Mouse (Mus musculus) MEL (cell line): ENCODE data around the gene Ifi211.
"Not testable (repeated sequence)": the region's sequence is repeated elsewhere in the genome, so short reads cannot be mapped to it uniquely, and the experiment has no call there.

Experiments used
- CHD2 ChIP-seq: IDR thresholded peaks from 2 replicates; pipeline ENCODE4 v1.6.1; 2011; ENCODE audit warnings: low read length, improper control_type of control experiment
- CTCF ChIP-seq, 3 experiments: IDR thresholded peaks in 2 of 3; conservative IDR thresholded peaks in 1 of 3; 2 replicates each; pipeline ENCODE4 v1.5.1; 2011 to 2012; ENCODE audit warnings: low read length in 3 of 3, low read depth in 2 of 3, mild to moderate bottlenecking in 2 of 3, improper control_type of control experiment in 1 of 3, inconsistent platforms in 1 of 3, mixed read lengths in 1 of 3, moderate library complexity in 1 of 3; ENCODE audit not compliant: control insufficient read depth in 1 of 3, insufficient read depth in 1 of 3, poor library complexity in 1 of 3, severe bottlenecking in 1 of 3
- EP300 ChIP-seq, 2 experiments: IDR thresholded peaks; 2 replicates each; pipeline ENCODE4 v1.6.1; 2011; ENCODE audit warnings: improper control_type of control experiment in 2 of 2, low read length in 2 of 2, low read depth in 1 of 2, mild to moderate bottlenecking in 1 of 2
- GATA1 ChIP-seq: IDR thresholded peaks from 2 replicates; pipeline ENCODE4 v1.6.1; 2011; ENCODE audit warnings: low read depth, low read length, improper control_type of control experiment
- MAFK ChIP-seq: IDR thresholded peaks from 2 replicates; pipeline ENCODE4 v1.6.1; 2011; ENCODE audit warnings: low read depth, mild to moderate bottlenecking, low read length, improper control_type of control experiment, borderline replicate concordance
- POLR2A ChIP-seq, 2 experiments: IDR thresholded peaks; 2 replicates each; pipeline ENCODE4 v1.6.1; 2011 to 2012; ENCODE audit warnings: low read length in 2 of 2, mild to moderate bottlenecking in 2 of 2, control low read depth in 1 of 2, improper control_type of control experiment in 1 of 2, low read depth in 1 of 2, moderate library complexity in 1 of 2; ENCODE audit not compliant: control insufficient read depth in 1 of 2, insufficient read depth in 1 of 2, poor library complexity in 1 of 2
- RAD21 ChIP-seq: IDR thresholded peaks from 2 replicates; pipeline ENCODE4 v1.6.1; 2011; ENCODE audit warnings: mild to moderate bottlenecking, low read depth, low read length, improper control_type of control experiment
- RCOR1 ChIP-seq: IDR thresholded peaks from 2 replicates; pipeline ENCODE4 v1.6.1; 2012; ENCODE audit warnings: low read depth, mild to moderate bottlenecking, inconsistent platforms, low read length, improper control_type of control experiment
- TCF12 ChIP-seq: IDR thresholded peaks from 2 replicates; pipeline ENCODE4 v1.6.1; 2014; ENCODE audit warnings: low read depth, mild to moderate bottlenecking, inconsistent platforms, low read length, improper control_type of control experiment, moderate library complexity
- USF1 ChIP-seq: IDR thresholded peaks from 2 replicates; pipeline ENCODE4 v1.6.1; 2014; ENCODE audit warnings: low read depth, mild to moderate bottlenecking, inconsistent platforms, low read length, improper control_type of control experiment, moderate library complexity
- ZC3H11A ChIP-seq: IDR thresholded peaks from 2 replicates; pipeline ENCODE4 v1.6.1; 2012; ENCODE audit warnings: low read depth, mild to moderate bottlenecking, inconsistent platforms, low read length, improper control_type of control experiment
- ZMIZ1 ChIP-seq: IDR thresholded peaks from 2 replicates; pipeline ENCODE4 v1.6.1; 2012; ENCODE audit warnings: low read depth, mild to moderate bottlenecking, inconsistent platforms, low read length, improper control_type of control experiment, moderate library complexity

DNA sequence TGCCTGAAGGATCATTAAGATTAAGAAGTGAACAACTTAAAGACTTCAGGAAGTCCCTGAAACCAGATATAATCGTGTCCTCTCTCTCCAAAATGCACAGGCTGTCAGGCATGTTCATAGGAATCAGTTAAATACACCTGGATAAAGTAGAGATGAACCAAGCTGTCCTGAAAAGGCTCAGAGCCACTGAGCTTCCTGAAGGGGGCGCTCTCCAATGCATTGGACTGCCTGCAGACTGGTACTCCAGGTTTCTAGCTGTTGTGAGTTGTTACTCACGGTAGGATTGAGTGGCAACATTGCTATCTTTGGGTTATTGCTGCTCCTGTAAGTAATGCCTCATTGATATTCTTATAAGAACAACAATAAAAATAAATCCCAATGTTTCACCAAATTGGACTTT is 6.4 kb upstream of the Ifi211 start:
- TF ChIP-seq CHD2; TCF12; ZMIZ1; USF1; ZC3H11A; CTCF (IDR thresholded peaks at IDR 0.05 in 2 of 3, conservative IDR thresholded peaks at IDR 0.05 in 1 of 3; ENCODE audit: control insufficient read depth in 1 of 3, insufficient read depth in 1 of 3, low read depth in 2 of 3, low read length in 3 of 3, poor library complexity in 1 of 3, severe bottlenecking in 1 of 3); POLR2A (IDR thresholded peaks at IDR 0.05; ENCODE audit: control insufficient read depth in 1 of 2, insufficient read depth in 1 of 2, low read depth in 1 of 2, low read length in 2 of 2, poor library complexity in 1 of 2); MAFK; RCOR1; RAD21; GATA1; EP300 (IDR thresholded peaks at IDR 0.05; ENCODE audit: low read depth in 1 of 2, low read length in 2 of 2): not testable (repeated sequence)
